Mouse (Mus musculus) layer of hippocampus, postnatal 10 days (tissue): ENCODE measurements around the gene Vmn1r184. TPM values are rescaled to one million over a fixed set of nuclear protein-coding genes. Genes with fewer than 3 reads are reported as not detected.
"Not testable (repeated sequence)": the region's sequence is repeated elsewhere in the genome, so short reads cannot be mapped to it uniquely, and the experiment has no call there.

Source experiments
- DNase-seq, 2 experiments: peaks; one replicate each; pipeline ENCODE4 v3.0.0; 2021; ENCODE audit warnings: low spot score in 2 of 2
- long read RNA-seq: library from polyadenylated mRNA; stranded (forward); transcript quantifications from one replicate; pipeline ENCODE4 v2.0.0, GENCODE M21; 2023
- total RNA-seq, 2 experiments: library from RNA; stranded (reverse); gene quantifications; 2 replicates each; pipeline ENCODE4 v1.2.3; 2021

Vmn1r184 gene
- total RNA-seq = not detected
- long read RNA-seq = 0 reads

DNA sequence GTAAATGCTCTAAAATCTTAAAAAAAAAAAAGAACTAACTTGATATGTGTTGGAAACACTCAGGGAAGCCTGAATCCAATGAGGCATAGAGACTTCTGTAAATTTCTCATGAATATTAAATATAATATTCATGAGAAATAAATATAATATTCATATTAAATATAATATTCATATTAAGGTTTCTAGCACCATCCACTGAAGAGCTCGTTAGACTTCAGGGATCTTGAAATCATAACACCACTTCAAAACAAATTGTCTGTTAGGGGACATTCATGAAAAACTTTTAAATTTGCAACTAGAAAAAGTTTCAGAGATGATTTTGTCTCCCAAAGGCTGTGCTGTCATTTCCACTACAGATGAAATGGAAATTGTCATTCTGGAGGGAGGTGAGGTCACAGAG lies at the start of gene Vmn1r184:
Gene Vmn1r184 (plus strand): TSS at position 301 of the 400 bp plus-strand sequence.
- not testable (repeated sequence) for DNase-seq

DNA sequence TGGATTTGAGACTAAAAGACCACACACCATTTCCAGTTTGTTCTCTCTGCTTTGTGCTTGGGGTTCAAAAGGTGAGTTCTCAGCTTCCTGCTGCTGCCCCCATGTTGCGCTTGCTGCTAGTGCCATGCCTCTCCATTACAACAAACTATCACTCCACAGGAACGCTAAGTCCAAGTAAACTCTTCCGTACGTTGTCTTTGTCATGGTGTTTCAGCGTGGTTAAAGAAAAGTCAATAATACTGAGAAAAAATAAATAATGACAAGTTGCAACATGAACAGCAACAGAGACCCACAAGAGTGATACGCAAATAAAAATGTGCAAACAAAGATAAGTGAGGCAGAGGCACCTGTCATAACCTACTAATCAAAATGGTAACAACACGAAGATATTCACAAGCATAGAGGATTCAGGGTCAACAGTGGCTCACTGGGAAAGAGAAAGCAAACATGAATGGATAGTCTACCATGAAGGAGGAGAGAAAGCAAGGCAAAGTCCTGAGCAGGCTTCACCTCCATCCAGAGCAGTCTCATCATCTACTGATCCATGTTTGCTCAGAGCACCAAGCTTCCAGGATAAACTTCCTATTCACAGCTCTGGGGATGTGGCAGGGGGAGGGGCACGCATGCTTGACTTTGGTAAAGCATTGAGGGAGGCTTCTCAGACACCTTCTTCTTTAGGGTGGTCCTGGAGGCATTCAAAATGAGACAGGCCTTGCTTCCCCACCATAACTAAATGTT lies 43.5 kb downstream of the Vmn1r184 start:
- DNase-seq = not testable (repeated sequence)

DNA sequence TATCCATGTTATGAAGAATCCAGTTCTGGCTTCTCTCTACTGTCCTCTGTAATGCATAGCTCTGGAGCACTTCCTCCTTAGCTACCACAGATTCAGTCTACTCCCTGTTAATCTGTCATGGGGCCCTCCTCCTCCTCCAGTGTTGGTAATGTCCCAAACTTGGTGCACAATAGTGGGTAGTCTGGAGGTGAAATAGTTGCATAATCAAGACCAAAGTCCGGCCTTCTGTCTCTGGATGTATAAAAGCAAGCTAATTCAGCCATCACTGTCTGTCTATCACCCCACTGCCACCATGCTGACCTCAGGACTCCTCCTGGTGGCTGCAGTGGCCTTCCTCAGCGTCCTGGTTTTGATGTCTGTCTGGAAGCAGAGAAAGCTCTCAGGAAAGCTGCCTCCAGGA lies 46.8 kb downstream of the Vmn1r184 start, which contains the start of gene Cyp2a4:
Gene Cyp2a4 (plus strand): TSS at position 244 of the 400 bp plus-strand sequence.
- not testable (repeated sequence) for DNase-seq

DNA sequence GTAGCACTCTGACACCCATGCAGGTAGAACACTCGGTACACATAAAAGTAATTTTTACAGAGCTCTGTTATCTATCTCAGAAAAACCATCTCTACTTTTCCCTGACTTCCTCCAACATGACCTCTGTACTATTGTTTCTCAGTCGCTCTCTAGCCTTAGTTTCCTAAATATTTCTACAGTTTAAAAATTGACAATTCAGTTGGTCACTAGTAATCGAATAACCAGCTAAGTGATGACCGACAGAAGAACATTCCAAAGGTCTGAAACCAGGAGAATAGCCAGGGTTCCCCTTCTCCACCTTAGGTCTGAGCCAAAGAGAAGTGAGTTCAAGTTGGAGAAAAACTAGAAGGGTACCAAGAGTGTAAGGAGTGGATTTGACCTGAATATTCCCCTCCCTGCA lies 51.7 kb downstream of the Vmn1r184 start:
- DNase-seq = not testable (repeated sequence)

DNA sequence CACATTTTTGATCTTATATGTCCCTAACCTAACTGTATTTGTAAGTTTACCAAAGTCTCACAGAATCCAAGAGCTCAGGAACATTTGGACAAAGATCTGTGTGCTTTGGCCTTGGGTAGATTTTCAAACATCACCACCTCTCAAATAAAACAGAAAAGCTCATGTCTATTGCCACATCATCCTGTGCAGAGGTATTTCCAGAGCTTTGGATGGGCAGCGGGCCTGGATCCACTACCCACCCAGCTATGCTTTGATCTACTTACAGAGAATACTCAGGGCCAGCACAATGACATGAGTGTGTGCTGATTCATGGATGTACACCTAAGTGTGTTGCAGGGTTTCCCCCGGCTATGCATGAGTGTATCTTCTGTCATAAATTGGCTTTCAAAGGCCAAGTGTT lies 55.1 kb downstream of the Vmn1r184 start:
- DNase-seq = not testable (repeated sequence)

DNA sequence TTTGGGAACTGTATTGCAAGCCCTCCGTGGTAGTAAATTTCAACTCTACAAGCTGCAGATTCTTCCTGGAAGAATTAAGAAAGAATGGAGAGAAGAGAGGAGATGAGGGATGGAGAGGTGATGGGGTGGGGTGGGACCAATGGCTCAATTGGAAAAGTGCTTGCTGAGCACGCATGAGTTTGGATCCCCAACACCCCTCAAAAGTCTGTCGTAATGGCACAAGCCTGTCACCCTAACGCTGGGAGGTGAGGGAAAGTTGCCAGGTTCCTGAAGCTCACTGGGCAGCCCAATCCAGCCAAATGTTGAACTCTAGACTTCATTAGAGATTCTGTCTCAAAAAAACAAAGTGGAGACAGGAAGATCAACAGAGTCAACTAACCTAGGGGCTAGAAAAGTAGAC lies 55.7 kb downstream of the Vmn1r184 start:
- not testable (repeated sequence) for DNase-seq

Other genes with a start within 250 kb of the Vmn1r184 start
- gene Cyp2b13, start 198.8 kb upstream of the Vmn1r184 start, total RNA-seq = not detected
- not detected for gene Cyp2b9, start 86.9 kb upstream of the Vmn1r184 start, total RNA-seq
- not detected for gene Cyp2a4, start 46.8 kb downstream of the Vmn1r184 start, total RNA-seq
- not detected for gene Nlrp9c, start 143.4 kb downstream of the Vmn1r184 start, total RNA-seq
- gene Nlrp4a, start 174.8 kb downstream of the Vmn1r184 start, total RNA-seq = not detected